17 mouse cellular contexts compared by ENCODE assay signal in genomic region chr3:28369698-28370097, GRCm38 (mm10).
DNase-seq lines count a peak whose midpoint lies in the region; ATAC-seq and TF ChIP-seq lines count a peak whose summit lies in the region.
"Had no signal": no experiment of that assay in that cellular context is flagged by ENCODE, and none has a peak within 500 bp of the region (broad histone marks: within the 10 kb centered on the region; RNA-seq: fewer than 3 reads in every experiment).

No protein-coding gene starts in this region.

- H3K27ac ChIP-seq in MEL (ENCODE audit: control insufficient read depth, low read depth, low read length), result no peak overlapping the region
- no peak overlapping the region for H3K27ac ChIP-seq in intestine, postnatal 0 days (ENCODE audit: low read depth, low read length)
- H3K27ac ChIP-seq in liver, postnatal 0 days (ENCODE audit: low read depth), result no peak overlapping the region
- H3K27ac ChIP-seq: hindbrain, embryonic 12.5 days; midbrain, embryonic 13.5 days; stomach, embryonic 15.5 days had no signal

- H3K27me3 ChIP-seq in MEL (ENCODE audit: control insufficient read depth in 1 of 2, insufficient read depth in 2 of 2, low read length in 2 of 2), result no peaks in the 10 kb centered on the region
- H3K27me3 ChIP-seq in intestine, postnatal 0 days (replicated peaks; ENCODE audit: control insufficient read depth, insufficient read depth, low read length), result no peaks in the 10 kb centered on the region
- H3K27me3 ChIP-seq in liver, postnatal 0 days (ENCODE audit: insufficient read depth, low read length), result no peaks in the 10 kb centered on the region
- H3K27me3 ChIP-seq: hindbrain, embryonic 12.5 days; midbrain, embryonic 13.5 days; Patski; stomach, embryonic 15.5 days had no signal

- no peaks in the 10 kb centered on the region for H3K4me1 ChIP-seq in MEL (ENCODE audit: control insufficient read depth in 1 of 2, insufficient read depth in 2 of 2, low read length in 2 of 2)
- no peaks in the 10 kb centered on the region for H3K4me1 ChIP-seq in intestine, postnatal 0 days (replicated peaks; ENCODE audit: control insufficient read depth, insufficient read depth, low read length)
- no peaks in the 10 kb centered on the region for H3K4me1 ChIP-seq in liver, postnatal 0 days (ENCODE audit: insufficient read depth)
- H3K4me1 ChIP-seq: stomach, embryonic 15.5 days had no signal

- no peak for TF ChIP-seq CTCF in MEL (IDR thresholded peaks at IDR 0.05 in 2 of 3, conservative IDR thresholded peaks at IDR 0.05 in 1 of 3; ENCODE audit: control insufficient read depth in 1 of 3, insufficient read depth in 1 of 3, low read depth in 2 of 3, low read length in 3 of 3, poor library complexity in 1 of 3, severe bottlenecking in 1 of 3)
- no peak for TF ChIP-seq CTCF in intestine, postnatal 0 days (IDR thresholded peaks at IDR 0.05; ENCODE audit: low read depth)
- TF ChIP-seq CTCF in liver, postnatal 0 days (IDR thresholded peaks at IDR 0.05; ENCODE audit: low read depth), result no peak

- no peaks in the 10 kb centered on the region for H3K79me2 ChIP-seq in MEL (ENCODE audit: control insufficient read depth, insufficient read depth, low read length, poor library complexity)

- TF ChIP-seq EP300 in MEL (IDR thresholded peaks at IDR 0.05; ENCODE audit: low read depth in 1 of 2, low read length in 2 of 2), result no peak
- no peak for TF ChIP-seq EP300 in liver, postnatal 0 days (IDR thresholded peaks at IDR 0.05; ENCODE audit: low read depth)

- intact Hi-C loops in heart, postnatal 10 days (cut with DNase I), result no loop called here

- DNase-seq in frontal cortex, postnatal 25 days (ENCODE audit: low spot score in 2 of 2), result no peak
- DNase-seq in MEL (ENCODE audit: low read depth, low spot score) (peak; percentile 9), adipocyte (ENCODE audit: low spot score) (no peak)
- DNase-seq in cerebellum, postnatal 14 days, result peak; percentile 37
- DNase-seq in heart, postnatal 10 days, result peak; percentile 33 to 71
- no peak for DNase-seq in liver, postnatal 0 days
- DNase-seq: embryo, embryonic 11 days; kidney, adult 8-10 months; layer of hippocampus, adult 9-11 months had no signal

- ATAC-seq in frontal cortex, adult (ENCODE audit: low TSS enrichment), result peak; percentile 70
- no peak for ATAC-seq in intestine, postnatal 0 days
- no peak for ATAC-seq in liver, postnatal 0 days
- ATAC-seq: CD4-positive, CD25-positive, alpha-beta regulatory T cell, adult 4 months; midbrain, embryonic 13.5 days; Patski had no signal

- H3K4me3 ChIP-seq in MEL (ENCODE audit: control insufficient read depth in 1 of 2, insufficient read depth in 1 of 2, low read depth in 2 of 2, low read length in 2 of 2), result no peak overlapping the region
- no peak overlapping the region for H3K4me3 ChIP-seq in intestine, postnatal 0 days (ENCODE audit: low read depth, low read length)
- H3K4me3 ChIP-seq in liver, postnatal 0 days (ENCODE audit: low read depth, low read length), result no peak overlapping the region
- H3K4me3 ChIP-seq: erythroblast, embryonic 14.5 days; hindbrain, embryonic 12.5 days; midbrain, embryonic 13.5 days; stomach, embryonic 15.5 days had no signal

- no peak overlapping the region for H3K9ac ChIP-seq in MEL (ENCODE audit: control insufficient read depth, low read depth, low read length, poor library complexity, severe bottlenecking)
- no peak overlapping the region for H3K9ac ChIP-seq in intestine, postnatal 0 days (ENCODE audit: low read depth, low read length)
- H3K9ac ChIP-seq in liver, postnatal 0 days (replicated peaks), result no peak overlapping the region
- H3K9ac ChIP-seq: hindbrain, embryonic 12.5 days; midbrain, embryonic 13.5 days; stomach, embryonic 15.5 days had no signal

- no peaks in the 10 kb centered on the region for H3K9me3 ChIP-seq in MEL (replicated peaks; ENCODE audit: insufficient read depth, low read length)
- H3K9me3 ChIP-seq in intestine, postnatal 0 days (ENCODE audit: control insufficient read depth), result no peaks in the 10 kb centered on the region
- no peaks in the 10 kb centered on the region for H3K9me3 ChIP-seq in liver, postnatal 0 days (ENCODE audit: low read length)
- H3K9me3 ChIP-seq: hindbrain, embryonic 12.5 days; midbrain, embryonic 13.5 days; stomach, embryonic 15.5 days had no signal

- TF ChIP-seq RAD21 in MEL (IDR thresholded peaks at IDR 0.05; ENCODE audit: low read depth, low read length), result no peak

- no peak for TF ChIP-seq POLR2A in MEL (IDR thresholded peaks at IDR 0.05; ENCODE audit: control insufficient read depth in 1 of 2, insufficient read depth in 1 of 2, low read depth in 1 of 2, low read length in 2 of 2, poor library complexity in 1 of 2)

- H3K36me3 ChIP-seq in MEL (ENCODE audit: control insufficient read depth in 1 of 2, insufficient read depth in 2 of 2, low read length in 2 of 2), result no peaks in the 10 kb centered on the region
- no peaks in the 10 kb centered on the region for H3K36me3 ChIP-seq in intestine, postnatal 0 days (ENCODE audit: control insufficient read depth, insufficient read depth)
- H3K36me3 ChIP-seq in liver, postnatal 0 days (replicated peaks; ENCODE audit: insufficient read depth, low read length), result no peaks in the 10 kb centered on the region
- H3K36me3 ChIP-seq: hindbrain, embryonic 12.5 days; midbrain, embryonic 13.5 days; stomach, embryonic 15.5 days had no signal

- 69% methylated on average over 5 of the region's 5 CpGs for WGBS in intestine, postnatal 0 days
- 56% methylated on average over 5 of the region's 5 CpGs for WGBS in liver, postnatal 0 days (ENCODE audit: insufficient replicate concordance)

- no peak overlapping the region for H3K4me2 ChIP-seq in intestine, postnatal 0 days (replicated peaks; ENCODE audit: low read depth)
- H3K4me2 ChIP-seq in liver, postnatal 0 days (ENCODE audit: low read depth, low read length), result no peak overlapping the region
- H3K4me2 ChIP-seq: hindbrain, embryonic 12.5 days; midbrain, embryonic 13.5 days; stomach, embryonic 15.5 days had no signal

TF ChIP-seq in MEL, 35 proteins besides CTCF, POLR2A, EP300 and RAD21:
- no peak for TF ChIP-seq TAL1 (IDR thresholded peaks at IDR 0.05; ENCODE audit: low read length)
- no peak for TF ChIP-seq ETS1 (IDR thresholded peaks at IDR 0.05; ENCODE audit: low read depth, low read length)
- TF ChIP-seq SMC3 (IDR thresholded peaks at IDR 0.05; ENCODE audit: low read depth, low read length), result no peak
- TF ChIP-seq UBTF (IDR thresholded peaks at IDR 0.05; ENCODE audit: borderline replicate concordance, insufficient read depth, low read depth, low read length), result no peak
- no peak for TF ChIP-seq POLR2AphosphoS2 (IDR thresholded peaks at IDR 0.05; ENCODE audit: low read length)
- TF ChIP-seq TBP (IDR thresholded peaks at IDR 0.05; ENCODE audit: low read depth, low read length), result no peak
- no peak for TF ChIP-seq KAT2A (conservative IDR thresholded peaks at IDR 0.05; ENCODE audit: low read depth, low read length)
- no peak for TF ChIP-seq CHD1 (IDR thresholded peaks at IDR 0.05; ENCODE audit: low read depth, low read length)
- TF ChIP-seq NELFE (IDR thresholded peaks at IDR 0.05; ENCODE audit: low read depth, low read length), result no peak
- no peak for TF ChIP-seq USF1 (IDR thresholded peaks at IDR 0.05; ENCODE audit: low read depth, low read length)
- no peak for TF ChIP-seq MAX (IDR thresholded peaks at IDR 0.05; ENCODE audit: low read length)
- no peak for TF ChIP-seq CHD2 (IDR thresholded peaks at IDR 0.05; ENCODE audit: low read length)
- no peak for TF ChIP-seq MYB (IDR thresholded peaks at IDR 0.05; ENCODE audit: low read depth, low read length)
- TF ChIP-seq ZMIZ1 (IDR thresholded peaks at IDR 0.05; ENCODE audit: low read depth, low read length), result no peak

Comparison
In these comparisons a context has a peak if more than half of its experiments do, and no peak if none do; other contexts are left out.
1. DNase-seq: peak in MEL (single experiment), cerebellum, postnatal 14 days (2 of 2) and heart, postnatal 10 days (2 of 2); none in frontal cortex, postnatal 25 days (0 of 2), adipocyte (single experiment) and liver, postnatal 0 days (single experiment).